Mouse (Mus musculus) forebrain, embryonic 16.5 days (tissue): ENCODE data around the gene Igf2bp3. TPM values are rescaled to one million over a fixed set of nuclear protein-coding genes. Genes with fewer than 3 reads are reported as not detected.
A peak's percentile ranks its signal among the peaks of the same experiment; 100 is the strongest.

Source experiments
- ATAC-seq: fragments of 200-750 bp; cut with Nextera tagmentation; 2 replicates; pipeline ENCODE4 v1.8.0; 2017; ENCODE audit warnings: mild to moderate bottlenecking, moderate library complexity
- H3K27ac ChIP-seq: fragments of 300-500 bp; sonication (generic); 2 replicates; pipeline ENCODE4 v1.5.1; 2014; ENCODE audit warnings: low read length, control low read depth
- H3K27me3 ChIP-seq: fragments of 300-500 bp; sonication (generic); replicated peaks from 2 replicates; pipeline ENCODE4 v1.6.1; 2014; ENCODE audit warnings: low read length; ENCODE audit not compliant: control insufficient read depth, insufficient read depth
- H3K36me3 ChIP-seq: fragments of 300-500 bp; sonication (generic); 2 replicates; pipeline ENCODE4 v1.6.1; 2014; ENCODE audit not compliant: control insufficient read depth, insufficient read depth
- H3K4me1 ChIP-seq: fragments of 300-500 bp; sonication (generic); replicated peaks from 2 replicates; pipeline ENCODE4 v1.6.1; 2014; ENCODE audit warnings: low read length; ENCODE audit not compliant: control insufficient read depth, insufficient read depth
- H3K4me2 ChIP-seq: fragments of 300-500 bp; sonication (generic); 2 replicates; pipeline ENCODE4 v1.6.1; 2014; ENCODE audit warnings: mild to moderate bottlenecking, low read length, control low read depth
- H3K4me3 ChIP-seq: fragments of 300-500 bp; sonication (generic); replicated peaks from 2 replicates; pipeline ENCODE4 v1.5.1; 2014; ENCODE audit warnings: mild to moderate bottlenecking, low read length, control low read depth
- H3K9ac ChIP-seq: fragments of 300-500 bp; sonication (generic); replicated peaks from 2 replicates; pipeline ENCODE4 v1.6.1; 2014; ENCODE audit warnings: low read depth, low read length, control low read depth
- H3K9me3 ChIP-seq: fragments of 300-500 bp; sonication (generic); 2 replicates; pipeline ENCODE4 v1.6.1; 2016; ENCODE audit warnings: low read length; ENCODE audit not compliant: control insufficient read depth
- WGBS: fragments of 180-500 bp; shearing (Covaris S2); extraction: QIAGEN DNeasy Blood & Tissue Kit; methylation state at CpG from one replicate; pipeline ENCODE4 v1.1.7; 2014; 5-methylcytosine and 5-hydroxymethylcytosine counted together
- polyA plus RNA-seq: library from polyadenylated mRNA; unstranded; fragments of >200 nt; fragmentation: Nextera tagmentation; extraction: Ambion mirVana; gene quantifications from 2 replicates; pipeline ENCODE4 v1.2.1, GENCODE M21; 2015

The Igf2bp3 gene
- polyA plus RNA-seq, 1 experiment from 2014 or later = 34.1 TPM

DNA sequence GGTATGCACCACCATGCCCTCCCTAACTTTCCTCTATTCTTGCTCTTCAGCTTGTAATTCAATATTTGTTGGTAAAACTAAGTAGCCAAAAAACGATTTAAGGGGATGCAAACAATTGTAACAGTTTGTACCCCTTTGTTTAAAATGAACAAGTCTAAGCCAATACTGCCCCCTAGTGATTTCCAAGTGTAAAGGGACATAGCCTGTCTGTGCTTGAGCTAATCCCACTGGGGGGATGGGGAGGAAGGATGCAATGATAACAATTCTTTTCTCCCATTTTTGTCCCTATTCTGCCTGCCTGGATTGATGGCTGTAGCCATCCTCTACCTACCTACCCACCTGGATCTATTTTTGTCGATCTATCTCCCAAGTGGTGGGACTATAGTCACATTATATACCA, 32.5 kb upstream of the Igf2bp3 start:
- H3K36me3 ChIP-seq = peaks cover 39% of the 10 kb centered on the region
- no peaks in the 10 kb centered on the region for H3K27me3 ChIP-seq
- H3K4me2 ChIP-seq = no peak overlapping the region
- 44% methylated on average over 2 of the region's 2 CpGs for WGBS
- no peak overlapping the region for H3K27ac ChIP-seq
- no peaks in the 10 kb centered on the region; the same call in 1 of the 2 replicates for H3K4me1 ChIP-seq
- no peak overlapping the region for H3K9ac ChIP-seq
- peak; percentile 85 for ATAC-seq
- no peaks in the 10 kb centered on the region for H3K9me3 ChIP-seq
- no peak overlapping the region for H3K4me3 ChIP-seq

- Histone ChIP-seq H3K36me3 (peaks cover 23% of the 10 kb centered on the region), H3K4me2 (no peak overlapping the region), H3K27me3 (no peaks in the 10 kb centered on the region), H3K9ac (no peak overlapping the region), H3K9me3 (no peaks in the 10 kb centered on the region), H3K4me3 (no peak overlapping the region), H3K27ac (no peak overlapping the region), H3K4me1 (no peaks in the 10 kb centered on the region; the same call in 1 of the 2 replicates)
- 88% methylated on average over 1 of the region's 1 CpGs for whole genome bisulfite sequencing
- no peak for ATAC-seq
Observed at GRCm38 (mm10) chr6:49242331-49242730, 27.6 kb upstream of the Igf2bp3 start.

- no peaks in the 10 kb centered on the region for H3K27me3 ChIP-seq
- H3K4me3 ChIP-seq = no peak overlapping the region
- no peak for ATAC-seq
- 91% methylated on average over 1 of the region's 1 CpGs for WGBS
- no peak overlapping the region for H3K9ac ChIP-seq
- H3K36me3 ChIP-seq = peaks cover 21% of the 10 kb centered on the region
- no peaks in the 10 kb centered on the region for H3K4me1 ChIP-seq
- H3K9me3 ChIP-seq = no peaks in the 10 kb centered on the region
- no peak overlapping the region for H3K27ac ChIP-seq
- H3K4me2 ChIP-seq = no peak overlapping the region
Observed at GRCm38 (mm10) chr6:49241562-49241961, 26.8 kb upstream of the Igf2bp3 start.

- H3K9me3 ChIP-seq = no peaks in the 10 kb centered on the region
- H3K27me3 ChIP-seq = no peaks in the 10 kb centered on the region
- H3K27ac ChIP-seq = no peak overlapping the region
- H3K36me3 ChIP-seq = no peaks in the 10 kb centered on the region; the same call in 1 of the 2 replicates
- H3K4me1 ChIP-seq = no peaks in the 10 kb centered on the region
- H3K4me3 ChIP-seq = no peak overlapping the region
- no peak overlapping the region for H3K4me2 ChIP-seq
- 55% methylated on average over 9 of the region's 9 CpGs for WGBS
- peak; percentile 88 for ATAC-seq
- no peak overlapping the region for H3K9ac ChIP-seq
Observed at GRCm38 (mm10) chr6:49236331-49236730, 21.6 kb upstream of the Igf2bp3 start.

GRCm38 (mm10) chr6:49233356-49233755, 18.6 kb upstream of the Igf2bp3 start:
- 67% methylated on average over 4 of the region's 4 CpGs for WGBS
- Histone ChIP-seq H3K9ac (no peak overlapping the region), H3K27ac (no peak overlapping the region), H3K4me2 (no peak overlapping the region), H3K9me3 (no peaks in the 10 kb centered on the region), H3K36me3 (no peaks in the 10 kb centered on the region), H3K27me3 (no peaks in the 10 kb centered on the region), H3K4me1 (no peaks in the 10 kb centered on the region), H3K4me3 (no peak overlapping the region)
- ATAC-seq = no peak

- H3K36me3 ChIP-seq = no peaks in the 10 kb centered on the region
- no peak overlapping the region for H3K4me3 ChIP-seq
- H3K9ac ChIP-seq = no peak overlapping the region
- 9% methylated on average over 7 of the region's 7 CpGs for WGBS
- H3K27ac ChIP-seq = no peak overlapping the region
- H3K27me3 ChIP-seq = no peaks in the 10 kb centered on the region; the same call in 1 of the 2 replicates
- peaks cover 3% of the 10 kb centered on the region; the same call in 1 of the 2 replicates for H3K4me1 ChIP-seq
- no peak overlapping the region for H3K4me2 ChIP-seq
- ATAC-seq = 0 out of 2 replicates have a peak, but pooled peaks have one; percentile 38
- no peaks in the 10 kb centered on the region for H3K9me3 ChIP-seq
Observed at GRCm38 (mm10) chr6:49228126-49228679, 13.4 kb upstream of the Igf2bp3 start.

DNA sequence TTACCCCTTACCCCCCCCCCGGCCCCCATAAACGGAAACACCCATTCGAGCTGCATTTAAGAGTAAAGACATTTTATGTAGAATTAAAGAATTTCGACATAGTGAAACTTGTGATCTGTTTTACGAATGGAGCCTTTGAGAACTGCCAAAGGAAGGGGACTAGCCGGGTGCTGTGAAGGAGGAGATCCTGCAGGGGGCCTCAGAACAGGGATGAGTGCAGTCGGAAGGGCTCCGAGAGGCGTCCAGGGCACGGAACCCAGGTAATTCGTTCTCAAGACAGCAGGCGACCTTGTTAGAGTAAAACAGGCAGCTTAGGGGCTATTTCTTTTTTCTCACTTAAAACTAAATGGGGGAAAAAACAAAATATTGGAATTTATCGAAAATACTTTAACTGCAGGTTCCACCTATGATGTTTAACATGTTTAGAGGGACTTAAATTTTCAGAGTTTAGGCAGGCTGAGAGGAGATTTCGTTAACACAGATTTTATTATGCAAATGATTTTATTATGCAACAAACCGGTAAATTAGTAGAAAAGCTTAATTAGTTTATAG, 12.5 kb upstream of the Igf2bp3 start:
- ATAC-seq = no peak
- Histone ChIP-seq H3K4me3 (no peak overlapping the region), H3K27ac (no peak overlapping the region), H3K4me2 (no peak overlapping the region), H3K27me3 (no peaks in the 10 kb centered on the region; the same call in 1 of the 2 replicates), H3K4me1 (peaks cover 3% of the 10 kb centered on the region; the same call in 1 of the 2 replicates), H3K36me3 (no peaks in the 10 kb centered on the region), H3K9me3 (no peaks in the 10 kb centered on the region), H3K9ac (no peak overlapping the region)
- 6% methylated on average over 15 of the region's 15 CpGs for WGBS

GRCm38 (mm10) chr6:49225728-49226123, 11.0 kb upstream of the Igf2bp3 start:
- Histone ChIP-seq H3K4me1 (peaks cover 3% of the 10 kb centered on the region; the same call in 1 of the 2 replicates), H3K9ac (no peak overlapping the region), H3K27ac (no peak overlapping the region), H3K4me2 (no peak overlapping the region), H3K27me3 (no peaks in the 10 kb centered on the region; the same call in 1 of the 2 replicates), H3K36me3 (no peaks in the 10 kb centered on the region), H3K9me3 (no peaks in the 10 kb centered on the region), H3K4me3 (no peak overlapping the region)
- no peak for ATAC-seq
- WGBS = 86% methylated on average over 3 of the region's 3 CpGs

- WGBS = 66% methylated on average over 11 of the region's 11 CpGs
- H3K4me2 ChIP-seq = no peak overlapping the region
- H3K9ac ChIP-seq = no peak overlapping the region
- no peak overlapping the region for H3K4me3 ChIP-seq
- peaks cover 3% of the 10 kb centered on the region; the same call in 1 of the 2 replicates for H3K4me1 ChIP-seq
- H3K9me3 ChIP-seq = no peaks in the 10 kb centered on the region
- no peaks in the 10 kb centered on the region for H3K36me3 ChIP-seq
- H3K27ac ChIP-seq = no peak overlapping the region
- H3K27me3 ChIP-seq = no peaks in the 10 kb centered on the region; the same call in 1 of the 2 replicates
- ATAC-seq = no peak
Observed at GRCm38 (mm10) chr6:49224923-49225727, 10.4 kb upstream of the Igf2bp3 start.
